Mouse (Mus musculus): ENCODE measurements around the gene Pard3. TPM values are rescaled to one million over a fixed set of nuclear protein-coding genes. Genes with fewer than 3 reads are reported as not detected.

The Pard3 gene
- polyA plus RNA-seq, 1 experiment from 2014 or later, result 22.7 TPM

DNA sequence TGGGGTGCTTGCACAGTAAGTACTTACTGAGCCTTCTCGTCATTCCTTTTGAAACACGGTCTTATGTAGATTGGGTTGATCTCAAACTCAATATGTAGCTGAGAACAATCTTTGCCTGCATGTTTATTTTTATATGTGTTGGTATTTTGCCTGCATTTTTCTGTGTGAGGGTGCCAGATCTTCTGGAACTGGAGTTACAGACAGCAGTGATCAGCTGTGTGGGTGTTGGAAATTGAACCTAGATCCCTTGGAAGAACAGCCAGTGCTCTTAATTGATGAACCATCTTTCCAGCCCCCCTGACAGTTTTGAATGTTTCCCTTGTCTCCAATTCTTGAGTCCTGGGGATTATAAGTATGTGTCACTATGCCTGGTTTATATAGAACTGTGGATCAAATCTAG, 4.9 kb upstream of the Pard3 start:
- Histone ChIP-seq H3K4me3 (ENCODE audit: low read depth, low read length) (no peak overlapping the region), H3K4me2 (ENCODE audit: low read depth, low read length) (no peak overlapping the region), H3K36me3 (ENCODE audit: control insufficient read depth, insufficient read depth, low read length) (no peaks in the 10 kb centered on the region), H3K27ac (ENCODE audit: low read depth, low read length) (no peak overlapping the region), H3K9ac (replicated peaks; ENCODE audit: low read depth, low read length) (no peak overlapping the region), H3K9me3 (ENCODE audit: control insufficient read depth, low read length) (no peaks in the 10 kb centered on the region), H3K4me1 (ENCODE audit: control insufficient read depth, insufficient read depth, low read length) (peaks cover 7% of the 10 kb centered on the region; the same call in 1 of the 2 replicates), H3K27me3 (ENCODE audit: control insufficient read depth, insufficient read depth, low read length) (no peaks in the 10 kb centered on the region)
- 92% methylated on average over 2 of the region's 2 CpGs for WGBS
- no peak for ATAC-seq (ENCODE audit: low read depth)

DNA sequence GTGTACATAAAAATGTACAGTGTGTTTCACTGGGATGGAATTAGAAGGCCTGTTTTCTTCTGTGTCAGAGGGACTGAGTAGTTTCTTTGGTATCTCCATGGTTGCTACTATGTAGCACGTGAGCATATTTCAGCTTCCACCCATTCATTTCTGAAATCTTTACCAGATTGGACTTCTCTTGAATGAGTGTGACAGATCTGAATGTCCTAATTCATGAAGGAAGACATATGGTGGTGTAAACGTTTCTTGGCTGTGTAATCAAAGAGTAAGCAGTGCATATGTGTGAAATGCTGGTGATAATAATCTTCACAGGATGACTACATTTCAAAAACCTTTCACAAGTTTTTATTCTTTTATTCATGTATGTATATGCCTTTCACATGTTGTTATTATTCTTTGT, 3.9 kb upstream of the Pard3 start:
- WGBS, result 64% methylated on average over 2 of the region's 2 CpGs
- Histone ChIP-seq H3K36me3 (ENCODE audit: control insufficient read depth, insufficient read depth, low read length) (no peaks in the 10 kb centered on the region), H3K27ac (ENCODE audit: low read depth, low read length) (no peak overlapping the region), H3K9ac (replicated peaks; ENCODE audit: low read depth, low read length) (no peak overlapping the region), H3K4me1 (ENCODE audit: control insufficient read depth, insufficient read depth, low read length) (peaks cover 7% of the 10 kb centered on the region; the same call in 1 of the 2 replicates), H3K9me3 (ENCODE audit: control insufficient read depth, low read length) (no peaks in the 10 kb centered on the region), H3K4me2 (ENCODE audit: low read depth, low read length) (no peak overlapping the region), H3K27me3 (ENCODE audit: control insufficient read depth, insufficient read depth, low read length) (no peaks in the 10 kb centered on the region; the same call in 1 of the 2 replicates), H3K4me3 (ENCODE audit: low read depth, low read length) (no peak overlapping the region)
- no peak for ATAC-seq (ENCODE audit: low read depth)

DNA sequence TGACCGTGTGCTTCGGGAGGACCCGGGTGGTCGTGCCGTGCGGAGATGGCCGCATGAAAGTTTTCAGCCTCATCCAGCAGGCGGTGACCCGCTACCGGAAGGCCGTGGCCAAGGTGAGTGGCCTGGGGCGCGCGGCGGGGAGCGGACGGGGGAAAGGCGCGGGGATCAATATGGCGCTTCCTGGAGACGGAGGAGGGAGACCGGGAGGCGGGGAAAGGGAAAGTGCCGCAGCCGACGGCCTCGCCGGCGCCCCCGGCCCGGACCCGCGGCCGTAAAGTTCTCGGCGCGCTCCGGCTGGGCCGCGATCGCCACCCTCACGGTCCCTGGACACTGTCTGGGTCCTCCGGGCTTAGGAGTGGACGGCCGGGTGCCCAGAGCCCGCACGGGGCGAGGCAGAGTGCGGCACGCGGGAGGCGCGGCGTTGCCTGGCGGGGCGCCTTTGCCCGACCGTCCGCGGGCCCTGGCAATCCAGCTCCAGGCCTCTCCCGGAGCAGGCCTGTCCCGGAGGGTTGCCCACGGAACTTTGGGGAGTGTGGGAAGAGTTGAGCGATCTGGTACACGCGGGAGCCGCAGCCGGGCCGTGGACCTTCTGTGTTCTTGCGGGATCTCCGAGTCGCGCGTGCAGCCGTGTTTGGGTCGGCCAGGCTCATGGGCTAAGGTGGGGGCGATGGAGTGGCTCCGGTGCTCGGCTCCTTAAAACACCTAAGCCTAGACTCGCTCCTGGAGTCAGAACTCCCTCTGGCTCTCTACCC, 844 bp downstream of the Pard3 start:
- no peaks in the 10 kb centered on the region; the same call in 1 of the 2 replicates for H3K27me3 ChIP-seq (ENCODE audit: control insufficient read depth, insufficient read depth, low read length)
- peak; percentile 54 for ATAC-seq (ENCODE audit: low read depth)
- 1% methylated on average over 62 of the region's 80 CpGs for WGBS
- peak overlapping the region; percentile 76 for H3K4me2 ChIP-seq (ENCODE audit: low read depth, low read length)
- H3K4me3 ChIP-seq (ENCODE audit: low read depth, low read length), result peak overlapping the region; percentile 85
- no peaks in the 10 kb centered on the region for H3K9me3 ChIP-seq (ENCODE audit: control insufficient read depth, low read length)
- peaks cover 10% of the 10 kb centered on the region; the same call in 1 of the 2 replicates for H3K4me1 ChIP-seq (ENCODE audit: control insufficient read depth, insufficient read depth, low read length)
- H3K9ac ChIP-seq (replicated peaks; ENCODE audit: low read depth, low read length), result peak overlapping the region; percentile 87
- H3K36me3 ChIP-seq (ENCODE audit: control insufficient read depth, insufficient read depth, low read length), result no peaks in the 10 kb centered on the region
- H3K27ac ChIP-seq (ENCODE audit: low read depth, low read length), result peak overlapping the region; percentile 91

DNA sequence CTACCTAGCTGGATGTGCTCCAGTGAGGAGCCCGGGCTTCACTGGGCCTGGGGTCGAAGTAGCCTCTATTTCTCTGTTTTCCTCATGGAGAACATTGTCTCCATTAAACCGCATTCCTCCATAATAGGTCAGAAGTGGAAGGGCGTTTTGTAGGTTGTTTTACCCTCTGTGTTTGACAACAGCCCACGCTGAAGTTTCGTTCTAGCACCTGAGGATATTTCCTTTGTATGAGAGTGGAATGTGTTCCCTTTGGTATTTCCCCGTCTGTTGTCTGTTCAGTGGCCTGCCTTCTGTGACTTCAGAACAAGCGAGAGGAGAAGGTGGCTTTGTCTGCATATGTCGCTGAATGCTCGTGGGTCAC, 1.4 kb downstream of the Pard3 start:
- no peak for ATAC-seq (ENCODE audit: low read depth)
- H3K4me1 ChIP-seq (ENCODE audit: control insufficient read depth, insufficient read depth, low read length), result peaks cover 10% of the 10 kb centered on the region; the same call in 1 of the 2 replicates
- H3K4me3 ChIP-seq (ENCODE audit: low read depth, low read length), result peak overlapping the region; percentile 85
- peak overlapping the region; percentile 87 for H3K9ac ChIP-seq (replicated peaks; ENCODE audit: low read depth, low read length)
- H3K9me3 ChIP-seq (ENCODE audit: control insufficient read depth, low read length), result no peaks in the 10 kb centered on the region
- H3K4me2 ChIP-seq (ENCODE audit: low read depth, low read length), result peak overlapping the region; percentile 76
- 0% methylated on average over 10 of the region's 10 CpGs for WGBS
- H3K36me3 ChIP-seq (ENCODE audit: control insufficient read depth, insufficient read depth, low read length), result no peaks in the 10 kb centered on the region
- no peaks in the 10 kb centered on the region; the same call in 1 of the 2 replicates for H3K27me3 ChIP-seq (ENCODE audit: control insufficient read depth, insufficient read depth, low read length)
- peak overlapping the region; percentile 91 for H3K27ac ChIP-seq (ENCODE audit: low read depth, low read length)

DNA sequence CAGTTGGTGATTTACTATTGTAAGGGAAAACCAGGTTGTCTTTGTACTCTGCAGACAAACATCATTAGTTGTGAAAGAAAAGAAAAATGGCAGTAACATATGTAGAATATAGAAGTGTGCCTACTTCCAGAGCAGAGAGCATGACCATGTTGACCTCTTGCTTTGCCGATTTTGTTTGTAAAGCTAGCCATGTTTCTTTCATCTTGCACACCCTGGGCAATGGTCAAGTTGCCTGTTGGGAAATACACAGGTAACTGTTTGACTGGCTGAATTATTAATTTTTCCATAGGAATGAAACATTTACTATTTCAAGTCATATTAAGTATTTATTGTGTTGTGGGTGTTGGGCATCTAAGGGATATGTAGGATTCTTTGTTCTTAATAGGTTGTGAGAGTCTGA, 2.1 kb downstream of the Pard3 start:
- Histone ChIP-seq H3K4me2 (ENCODE audit: low read depth, low read length) (peak overlapping the region; percentile 76), H3K27ac (ENCODE audit: low read depth, low read length) (no peak overlapping the region), H3K27me3 (ENCODE audit: control insufficient read depth, insufficient read depth, low read length) (no peaks in the 10 kb centered on the region; the same call in 1 of the 2 replicates), H3K36me3 (ENCODE audit: control insufficient read depth, insufficient read depth, low read length) (no peaks in the 10 kb centered on the region), H3K9me3 (ENCODE audit: control insufficient read depth, low read length) (no peaks in the 10 kb centered on the region), H3K9ac (replicated peaks; ENCODE audit: low read depth, low read length) (no peak overlapping the region), H3K4me1 (ENCODE audit: control insufficient read depth, insufficient read depth, low read length) (peaks cover 10% of the 10 kb centered on the region; the same call in 1 of the 2 replicates), H3K4me3 (ENCODE audit: low read depth, low read length) (peak overlapping the region; percentile 85)
- no peak for ATAC-seq (ENCODE audit: low read depth)
- WGBS, result 71% methylated on average over 1 of the region's 1 CpGs

DNA sequence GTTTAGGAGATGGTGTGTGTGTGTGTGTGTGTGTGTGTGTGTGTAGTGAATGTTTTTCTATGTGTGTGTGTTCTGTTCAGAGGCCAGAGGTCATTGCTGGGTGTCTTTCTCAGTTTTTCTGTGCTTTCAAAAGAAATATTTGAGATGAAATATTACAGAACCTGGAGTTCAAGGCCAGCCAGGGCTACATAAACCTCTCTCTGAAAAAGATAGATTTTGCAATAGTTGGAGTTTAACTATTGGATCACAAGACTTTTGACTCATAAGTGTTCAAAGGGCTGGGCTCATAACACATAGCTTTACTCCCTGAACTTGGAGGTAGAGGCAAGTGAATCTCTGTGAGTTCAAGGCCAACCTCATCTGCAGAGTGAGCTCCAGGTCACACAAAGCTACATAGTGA, 2.8 kb downstream of the Pard3 start:
- H3K4me2 ChIP-seq (ENCODE audit: low read depth, low read length), result peak overlapping the region; percentile 76; the same call in 1 of the 2 replicates
- H3K4me3 ChIP-seq (ENCODE audit: low read depth, low read length), result no peak overlapping the region
- ATAC-seq (ENCODE audit: low read depth), result no peak
- H3K9me3 ChIP-seq (ENCODE audit: control insufficient read depth, low read length), result no peaks in the 10 kb centered on the region
- H3K27ac ChIP-seq (ENCODE audit: low read depth, low read length), result no peak overlapping the region
- H3K27me3 ChIP-seq (ENCODE audit: control insufficient read depth, insufficient read depth, low read length), result no peaks in the 10 kb centered on the region; the same call in 1 of the 2 replicates
- peaks cover 10% of the 10 kb centered on the region; the same call in 1 of the 2 replicates for H3K4me1 ChIP-seq (ENCODE audit: control insufficient read depth, insufficient read depth, low read length)
- no peak overlapping the region for H3K9ac ChIP-seq (replicated peaks; ENCODE audit: low read depth, low read length)
- H3K36me3 ChIP-seq (ENCODE audit: control insufficient read depth, insufficient read depth, low read length), result no peaks in the 10 kb centered on the region

DNA sequence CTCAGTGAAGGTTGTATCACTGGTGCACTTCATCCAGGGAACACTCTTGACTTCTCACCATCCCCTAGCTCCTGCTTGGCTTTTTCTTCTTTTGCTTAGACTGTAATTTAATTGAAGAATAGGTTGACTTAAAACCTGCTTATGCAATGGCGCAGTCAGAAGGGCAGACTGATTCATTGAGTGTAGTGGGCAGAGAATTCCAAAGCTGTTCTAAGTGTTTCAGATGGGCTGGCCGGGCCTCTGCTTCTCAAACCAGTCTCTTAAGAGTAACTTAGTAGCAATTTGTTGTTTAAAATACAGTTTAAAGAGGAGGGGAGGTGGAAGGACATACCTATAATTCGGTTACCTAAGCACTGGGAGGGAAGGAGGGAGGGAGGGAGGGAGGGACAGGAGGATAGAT, 5.0 kb downstream of the Pard3 start:
- no peaks in the 10 kb centered on the region for H3K9me3 ChIP-seq (ENCODE audit: control insufficient read depth, low read length)
- H3K4me3 ChIP-seq (ENCODE audit: low read depth, low read length), result no peak overlapping the region
- H3K4me2 ChIP-seq (ENCODE audit: low read depth, low read length), result no peak overlapping the region
- ATAC-seq (ENCODE audit: low read depth), result no peak
- WGBS, result 89% methylated on average over 3 of the region's 3 CpGs
- H3K9ac ChIP-seq (replicated peaks; ENCODE audit: low read depth, low read length), result no peak overlapping the region
- peaks cover 12% of the 10 kb centered on the region for H3K4me1 ChIP-seq (ENCODE audit: control insufficient read depth, insufficient read depth, low read length)
- no peaks in the 10 kb centered on the region; the same call in 1 of the 2 replicates for H3K27me3 ChIP-seq (ENCODE audit: control insufficient read depth, insufficient read depth, low read length)
- H3K27ac ChIP-seq (ENCODE audit: low read depth, low read length), result no peak overlapping the region
- no peaks in the 10 kb centered on the region for H3K36me3 ChIP-seq (ENCODE audit: control insufficient read depth, insufficient read depth, low read length)

DNA sequence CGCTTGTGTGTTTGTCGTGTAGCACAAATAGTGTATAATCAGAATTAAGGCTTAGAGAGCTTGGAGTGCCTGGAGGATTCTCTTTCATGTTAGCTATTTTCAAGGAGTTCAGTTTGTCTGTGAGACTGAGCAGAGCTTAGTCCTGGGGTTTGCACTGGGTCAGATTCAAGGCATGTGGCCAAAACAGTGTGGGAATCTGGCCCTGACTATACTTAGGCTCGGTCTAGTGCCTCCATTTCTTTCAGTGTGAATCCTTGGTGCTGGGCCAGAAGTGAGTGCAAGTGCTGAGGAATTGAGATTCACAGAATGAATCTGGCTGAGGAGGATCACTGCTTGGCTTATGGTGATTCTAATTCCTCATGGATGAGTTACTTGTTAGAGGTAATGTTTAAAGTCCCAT, 6.5 kb downstream of the Pard3 start:
- WGBS, result 70% methylated on average over 3 of the region's 3 CpGs
- peak; percentile 67; the same call in 1 of the 2 replicates for ATAC-seq (ENCODE audit: low read depth)
- Histone ChIP-seq H3K27ac (ENCODE audit: low read depth, low read length) (peak overlapping the region; percentile 1; the same call in 1 of the 2 replicates), H3K27me3 (ENCODE audit: control insufficient read depth, insufficient read depth, low read length) (no peaks in the 10 kb centered on the region), H3K4me3 (ENCODE audit: low read depth, low read length) (no peak overlapping the region), H3K9me3 (ENCODE audit: control insufficient read depth, low read length) (no peaks in the 10 kb centered on the region), H3K4me2 (ENCODE audit: low read depth, low read length) (no peak overlapping the region), H3K36me3 (ENCODE audit: control insufficient read depth, insufficient read depth, low read length) (no peaks in the 10 kb centered on the region), H3K4me1 (ENCODE audit: control insufficient read depth, insufficient read depth, low read length) (peaks cover 12% of the 10 kb centered on the region), H3K9ac (replicated peaks; ENCODE audit: low read depth, low read length) (no peak overlapping the region)

DNA sequence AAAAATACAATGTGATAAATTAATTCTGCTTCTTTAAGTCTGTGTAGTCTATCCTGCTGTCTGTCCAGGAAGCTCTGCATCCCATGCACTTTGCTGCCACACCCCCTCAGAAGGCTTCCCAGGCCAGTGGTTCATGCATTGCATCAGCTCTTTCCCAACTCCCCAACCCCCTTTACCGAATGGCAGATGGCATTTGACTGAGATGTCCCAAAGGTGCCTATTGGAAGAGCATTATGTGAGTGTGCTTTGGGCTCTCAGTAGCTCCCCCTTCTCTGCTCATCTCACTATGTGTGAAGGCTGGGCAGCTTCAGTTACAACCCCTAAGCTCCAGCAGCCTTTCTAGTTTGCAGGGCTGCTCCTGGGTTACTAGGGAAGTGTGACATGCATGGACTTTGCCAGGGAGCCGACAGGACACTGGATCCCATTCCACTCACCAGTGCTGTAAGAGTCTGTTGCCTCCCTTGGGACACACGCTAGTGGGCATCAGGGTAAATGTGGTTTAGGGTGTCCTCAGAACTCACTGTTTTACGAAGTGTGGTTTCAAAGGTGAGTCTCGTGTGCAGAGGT, 9.4 kb downstream of the Pard3 start:
- no peak overlapping the region for H3K27ac ChIP-seq (ENCODE audit: low read depth, low read length)
- peak; percentile 29; the same call in 1 of the 2 replicates for ATAC-seq (ENCODE audit: low read depth)
- H3K36me3 ChIP-seq (ENCODE audit: control insufficient read depth, insufficient read depth, low read length), result no peaks in the 10 kb centered on the region
- H3K4me1 ChIP-seq (ENCODE audit: control insufficient read depth, insufficient read depth, low read length), result peaks cover 11% of the 10 kb centered on the region
- H3K9ac ChIP-seq (replicated peaks; ENCODE audit: low read depth, low read length), result no peak overlapping the region
- no peaks in the 10 kb centered on the region for H3K27me3 ChIP-seq (ENCODE audit: control insufficient read depth, insufficient read depth, low read length)
- WGBS, result 69% methylated on average over 5 of the region's 5 CpGs
- no peaks in the 10 kb centered on the region for H3K9me3 ChIP-seq (ENCODE audit: control insufficient read depth, low read length)
- H3K4me2 ChIP-seq (ENCODE audit: low read depth, low read length), result no peak overlapping the region
- no peak overlapping the region for H3K4me3 ChIP-seq (ENCODE audit: low read depth, low read length)
